Mouse (Mus musculus): ENCODE measurements around the gene Npr2.

DNA sequence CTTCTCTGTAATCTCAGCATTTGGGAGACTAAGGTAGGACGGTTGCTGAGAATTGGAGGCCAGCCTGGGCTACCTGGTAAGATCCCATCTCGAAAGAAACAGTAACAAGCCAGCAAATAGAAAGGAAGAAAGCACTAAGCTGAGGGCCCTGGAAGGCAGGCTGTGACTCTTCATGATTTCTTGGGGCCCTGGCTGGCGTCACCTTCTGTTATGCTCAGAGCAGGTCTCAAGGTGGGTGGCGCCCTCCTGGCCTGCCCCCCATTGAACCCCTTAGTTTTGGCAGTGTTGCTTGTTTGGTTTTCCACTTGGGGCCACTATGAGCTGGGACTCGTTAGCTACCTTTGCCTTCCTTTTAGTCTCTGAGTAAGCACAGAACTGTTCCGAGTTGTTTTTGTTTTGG lies 5.0 kb downstream of the Npr2 start:
- no peak for TF ChIP-seq CTCF (IDR thresholded peaks at IDR 0.05; ENCODE audit: low read depth, low read length)
- TF ChIP-seq TAL1 (conservative IDR thresholded peaks at IDR 0.05; ENCODE audit: low read depth, low read length): no peak
- no peak for TF ChIP-seq POLR2AphosphoS5 (IDR thresholded peaks at IDR 0.05; ENCODE audit: insufficient replicate concordance, low read depth, low read length)
- TF ChIP-seq GATA1 (IDR thresholded peaks at IDR 0.05; ENCODE audit: borderline replicate concordance, low read length): no peak
- TF ChIP-seq GATA2 (IDR thresholded peaks at IDR 0.05; ENCODE audit: borderline replicate concordance, low read depth, low read length): no peak
